Mouse (Mus musculus) cerebellum, adult 18-20 months (tissue): ENCODE measurements around the gene Myo1e.
"Not testable (repeated sequence)": the region's sequence is repeated elsewhere in the genome, so short reads cannot be mapped to it uniquely, and the experiment has no call there.

Experiments
- DNase-seq, 2 experiments: peaks; one replicate each; pipeline ENCODE4 v3.0.0; 2021

The Myo1e gene

GRCm38 (mm10) chr9:70256027-70256426 lies 48.9 kb downstream of the Myo1e start:
- DNase-seq: not testable (repeated sequence)

DNA sequence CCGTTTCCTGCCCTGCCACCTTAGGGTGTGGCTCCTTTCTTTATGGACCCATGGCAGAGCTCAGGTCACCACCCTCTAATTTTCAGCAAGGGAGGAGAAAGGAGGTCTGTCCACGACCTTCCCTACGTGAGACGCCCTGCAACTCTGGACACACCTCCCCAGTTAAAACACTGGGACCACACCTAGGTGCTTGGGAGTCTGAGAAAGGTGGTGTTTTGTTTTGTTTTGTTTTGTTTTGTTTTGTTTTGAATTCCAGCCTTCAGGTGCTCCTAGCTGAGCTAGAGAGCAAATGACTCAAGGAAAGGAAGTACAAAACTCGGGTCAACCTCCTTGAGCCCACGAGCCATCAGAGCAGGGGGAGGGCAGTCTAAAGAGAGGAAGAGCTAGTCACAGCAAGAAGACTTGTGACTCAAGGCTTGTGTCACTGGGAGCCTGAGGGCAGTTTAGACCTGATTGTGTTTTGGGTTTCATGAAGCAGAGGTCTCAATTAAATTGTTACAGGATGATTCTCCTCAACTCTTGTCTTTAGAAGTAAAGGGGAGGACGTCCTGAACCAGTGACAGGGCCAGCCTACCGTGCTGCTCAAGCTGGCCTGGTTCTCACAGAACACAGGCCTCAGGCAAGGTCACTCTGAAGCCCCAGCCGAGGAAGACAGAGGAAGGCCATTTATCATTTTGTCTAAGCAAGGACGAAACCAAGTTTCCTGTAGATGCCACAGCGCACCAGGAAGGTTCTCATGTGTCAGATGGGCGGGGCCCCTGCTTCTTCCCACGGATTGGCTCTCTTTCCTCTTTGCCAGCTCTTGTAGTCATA lies 50.3 kb downstream of the Myo1e start:
- DNase-seq: no peak

- no peak for DNase-seq
These were observed 53.2 kb downstream of the Myo1e start for GRCm38 (mm10) chr9:70260324-70260841.

DNA sequence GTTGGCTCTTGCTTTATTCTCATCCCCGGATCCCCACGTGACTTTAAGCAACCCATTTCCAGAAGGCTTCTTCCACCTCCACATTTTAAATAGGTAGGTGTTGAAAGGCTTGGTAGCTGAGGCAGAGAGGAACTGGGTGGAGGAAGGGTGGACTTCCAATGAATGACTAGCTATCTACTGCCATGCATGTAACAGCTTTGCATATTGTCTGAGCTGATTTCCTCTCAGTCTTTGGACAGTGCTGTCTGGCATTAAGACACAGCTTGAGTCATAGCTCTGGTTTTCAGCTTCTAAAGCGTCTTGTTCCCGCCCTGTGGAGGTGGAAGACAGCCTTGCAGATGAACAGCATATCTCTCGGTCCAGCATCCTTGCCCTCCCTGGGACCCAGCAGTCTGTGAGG lies 54.5 kb downstream of the Myo1e start:
- no peak for DNase-seq

- no peak for DNase-seq
These were observed 56.0 kb downstream of the Myo1e start for GRCm38 (mm10) chr9:70263134-70263533.

DNA sequence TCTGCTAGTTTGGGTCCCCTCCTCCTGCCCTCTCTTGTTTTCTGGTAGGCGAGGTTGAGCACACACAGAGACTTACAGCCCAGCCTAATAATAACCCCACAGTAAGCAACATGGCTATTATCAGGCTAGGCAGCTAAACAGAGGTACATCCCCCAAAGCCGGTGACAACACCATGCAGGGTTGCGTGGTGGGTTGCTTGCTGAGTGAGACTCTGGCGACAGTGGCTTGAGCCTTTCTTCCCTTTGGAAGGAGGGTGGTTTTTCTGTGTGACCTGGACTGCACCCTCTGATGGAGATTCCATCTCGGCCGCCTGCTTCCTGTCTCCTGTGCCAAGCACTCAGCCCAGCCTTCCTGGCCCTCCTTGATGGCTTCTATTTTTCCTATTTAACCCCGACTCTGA lies 56.6 kb downstream of the Myo1e start:
- DNase-seq: no peak

DNA sequence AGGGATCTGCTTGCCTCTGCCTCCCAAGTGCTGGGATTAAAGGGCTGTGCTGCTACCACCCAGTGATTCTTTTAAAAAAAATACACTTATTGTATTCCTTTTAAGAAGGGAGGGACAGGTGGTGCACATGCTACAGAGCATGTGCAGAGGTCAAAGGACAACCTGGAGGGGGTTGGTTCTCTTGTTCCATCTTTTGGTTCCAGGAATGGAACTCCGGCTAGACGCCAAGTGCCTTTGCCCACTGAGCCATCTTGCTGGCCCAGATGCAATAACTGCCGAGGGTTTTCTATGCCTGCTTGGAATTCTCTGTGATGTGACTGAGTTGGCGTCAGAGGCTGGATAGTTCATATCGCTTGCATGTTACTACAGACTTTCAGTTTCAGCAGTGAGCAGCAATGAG lies 58.4 kb downstream of the Myo1e start:
- no peak for DNase-seq

- no peak for DNase-seq
These were observed 59.0 kb downstream of the Myo1e start for GRCm38 (mm10) chr9:70266186-70266585.

- DNase-seq: no peak
These were observed 60.0 kb downstream of the Myo1e start for GRCm38 (mm10) chr9:70267108-70267507.

DNA sequence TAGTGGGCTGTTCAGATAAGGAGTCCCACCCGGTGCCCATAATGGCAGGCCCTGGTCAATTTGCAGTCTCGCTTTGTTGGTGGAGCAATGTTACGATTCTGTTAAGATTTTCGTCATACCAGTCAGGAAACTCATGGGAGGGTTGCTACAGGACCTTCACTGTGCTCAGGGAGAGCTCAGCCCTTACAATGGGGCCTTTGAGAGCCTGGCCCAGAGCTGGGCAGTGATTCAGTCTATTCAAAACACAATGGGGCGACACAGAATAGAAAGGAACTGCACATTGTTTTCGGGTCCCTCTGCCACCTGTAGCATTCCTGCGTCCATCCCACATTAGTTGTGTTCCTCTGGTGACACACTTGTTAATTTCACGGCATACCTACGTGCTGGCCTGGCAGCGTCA lies 62.2 kb downstream of the Myo1e start:
- DNase-seq: peak in 1 of 2 experiments; percentile 4

- DNase-seq: no peak
These were observed 63.3 kb downstream of the Myo1e start for GRCm38 (mm10) chr9:70270468-70270867.

DNA sequence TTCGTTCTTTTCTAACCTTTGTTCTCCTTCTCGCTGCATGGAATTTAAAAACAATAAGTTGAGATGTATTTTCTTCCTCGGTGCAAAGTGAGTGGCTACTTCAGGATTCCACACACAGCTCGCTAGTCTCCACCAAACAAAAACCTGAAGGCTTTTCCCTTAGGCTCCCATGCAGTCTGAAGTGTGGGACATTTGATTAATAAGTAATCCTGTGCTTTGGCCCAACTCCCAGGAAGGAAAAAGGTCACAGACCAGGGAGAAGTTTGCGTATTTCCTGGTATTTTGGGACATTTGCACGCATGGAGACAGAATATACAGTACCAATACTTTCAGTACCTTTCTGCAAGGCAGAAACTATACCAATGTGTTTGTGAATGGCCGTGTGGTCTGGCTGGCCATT lies 64.0 kb downstream of the Myo1e start:
- DNase-seq: no peak

DNA sequence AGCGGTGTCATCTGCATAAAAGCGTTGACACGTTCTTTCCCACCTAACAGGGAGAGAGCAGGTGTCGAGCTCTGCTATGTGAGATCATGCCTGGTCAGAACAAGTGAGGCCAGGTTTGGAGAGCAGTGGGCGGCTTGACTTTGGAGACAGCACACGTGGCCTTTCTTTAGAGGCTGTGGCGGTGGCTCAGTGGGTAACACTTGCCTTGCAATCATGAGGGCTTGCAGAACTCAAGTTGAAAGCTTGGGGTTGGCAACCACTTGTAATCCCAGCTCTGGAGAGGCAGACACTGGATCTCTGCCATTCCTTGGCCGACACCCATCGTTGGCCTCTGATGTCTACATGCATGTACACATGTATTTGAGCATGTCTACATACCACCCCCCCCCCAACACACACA lies 64.5 kb downstream of the Myo1e start:
- no peak for DNase-seq

DNA sequence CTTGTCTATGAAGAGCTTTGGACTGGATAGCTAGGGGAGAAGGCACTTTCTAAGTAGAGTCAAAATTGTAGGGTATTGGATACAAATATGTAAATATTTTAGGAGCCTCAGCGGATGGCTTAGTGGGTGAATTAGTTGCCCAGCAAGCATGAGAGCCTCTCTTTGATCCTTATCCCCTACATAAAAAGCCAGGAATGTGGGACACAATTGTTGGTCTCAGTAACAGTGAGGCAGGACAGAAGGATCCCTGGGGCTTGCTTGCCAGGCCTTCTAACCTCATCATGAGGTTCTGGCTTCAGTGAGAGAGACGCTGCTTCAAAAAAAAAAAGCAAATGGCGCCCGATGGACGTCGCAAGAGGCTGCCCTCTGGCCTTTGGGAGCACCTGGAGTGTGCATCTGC lies 66.9 kb downstream of the Myo1e start:
- no peak for DNase-seq

GRCm38 (mm10) chr9:70274476-70274875 lies 67.3 kb downstream of the Myo1e start:
- DNase-seq: no peak

- no peak for DNase-seq
These were observed 67.9 kb downstream of the Myo1e start for GRCm38 (mm10) chr9:70274887-70275555.

DNA sequence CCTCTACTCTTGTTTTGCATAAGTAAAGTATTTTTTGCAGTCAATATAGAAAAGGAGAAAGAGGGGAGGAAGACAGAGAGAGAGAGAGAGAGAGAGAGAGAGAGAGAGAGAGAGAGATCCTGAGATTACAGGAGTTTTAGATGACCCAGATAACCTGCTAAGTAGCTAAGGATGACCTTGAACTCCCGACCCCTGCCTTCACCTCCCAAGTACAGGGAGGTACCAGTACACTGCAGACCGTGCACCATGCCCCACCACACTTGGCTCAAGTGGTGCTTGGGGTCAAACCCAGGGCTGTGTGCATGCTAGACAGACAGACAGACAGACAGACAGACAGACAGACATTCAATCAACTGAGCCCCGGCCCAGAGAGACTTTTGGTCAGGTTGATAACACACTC lies 69.9 kb downstream of the Myo1e start:
- DNase-seq: no peak

DNA sequence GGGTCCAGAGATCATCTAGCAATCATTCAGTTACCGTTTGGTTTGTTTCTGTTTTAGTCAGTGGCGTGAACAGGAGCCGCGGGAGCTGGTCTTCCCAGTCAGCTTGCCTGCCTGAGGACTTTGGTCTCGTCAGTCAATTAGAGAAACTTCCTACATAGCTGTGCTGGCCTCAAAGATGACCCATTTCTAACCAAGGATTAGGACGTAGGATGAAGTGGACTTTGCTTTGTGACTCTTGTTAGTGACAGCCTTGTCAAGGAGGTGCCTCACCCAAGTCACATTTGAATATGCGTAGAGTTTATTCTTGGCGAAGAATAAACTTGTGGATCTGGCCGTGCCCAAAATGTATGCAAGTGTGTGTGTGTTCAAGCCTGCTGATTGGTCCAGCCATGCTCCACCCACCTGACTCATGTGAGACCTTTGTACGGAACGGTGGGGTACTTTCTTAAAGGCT lies 70.4 kb downstream of the Myo1e start:
- no peak for DNase-seq

DNA sequence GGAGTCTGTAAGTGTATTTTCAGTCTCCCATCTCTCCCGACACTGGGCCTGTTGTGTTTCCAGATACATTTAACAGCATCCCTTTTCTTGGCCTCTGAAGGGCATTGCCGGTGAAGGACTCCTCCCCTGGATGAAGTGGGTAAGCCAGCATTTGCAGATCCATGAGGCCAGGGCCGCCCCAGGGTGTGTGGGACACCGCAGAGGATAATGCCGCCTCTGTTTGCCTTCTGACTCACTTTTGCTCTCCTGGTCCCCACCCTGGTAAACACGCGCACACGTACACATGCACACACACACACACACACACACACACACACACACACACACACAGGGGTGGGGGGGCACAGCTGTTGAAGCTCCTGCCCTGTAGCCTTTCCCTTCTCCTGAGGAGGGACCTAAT lies 74.3 kb downstream of the Myo1e start:
- no peak for DNase-seq

DNA sequence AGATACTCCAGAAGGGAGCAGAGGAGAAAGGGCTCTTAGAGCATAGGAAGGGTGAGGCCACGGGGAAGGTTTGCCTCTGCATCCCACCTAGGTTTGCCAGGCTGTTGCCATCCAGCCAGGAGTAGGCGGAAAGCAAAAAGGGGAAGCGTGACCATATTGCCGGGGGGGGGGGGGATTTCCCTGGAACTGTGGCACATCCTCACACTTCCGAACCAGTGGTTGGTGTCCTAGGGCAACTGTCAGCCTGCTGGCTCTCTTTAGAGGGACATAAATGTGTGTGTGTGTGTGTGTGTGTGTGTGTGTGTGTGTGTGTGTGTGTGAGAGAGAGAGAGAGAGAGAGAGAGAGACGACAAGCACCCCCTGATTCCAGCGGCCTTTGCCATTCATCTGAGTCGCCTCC lies 75.0 kb downstream of the Myo1e start:
- no peak for DNase-seq

GRCm38 (mm10) chr9:70283151-70283550 lies 76.0 kb downstream of the Myo1e start:
- DNase-seq: no peak

- no peak for DNase-seq
These were observed 77.5 kb downstream of the Myo1e start for GRCm38 (mm10) chr9:70284584-70285140.

GRCm38 (mm10) chr9:70290785-70291184 lies 83.6 kb downstream of the Myo1e start:
- no peak for DNase-seq

GRCm38 (mm10) chr9:70296916-70297315 lies 89.8 kb downstream of the Myo1e start:
- no peak for DNase-seq
